ENCODE assay signal across 1 mouse cellular context in the genomic region with DNA sequence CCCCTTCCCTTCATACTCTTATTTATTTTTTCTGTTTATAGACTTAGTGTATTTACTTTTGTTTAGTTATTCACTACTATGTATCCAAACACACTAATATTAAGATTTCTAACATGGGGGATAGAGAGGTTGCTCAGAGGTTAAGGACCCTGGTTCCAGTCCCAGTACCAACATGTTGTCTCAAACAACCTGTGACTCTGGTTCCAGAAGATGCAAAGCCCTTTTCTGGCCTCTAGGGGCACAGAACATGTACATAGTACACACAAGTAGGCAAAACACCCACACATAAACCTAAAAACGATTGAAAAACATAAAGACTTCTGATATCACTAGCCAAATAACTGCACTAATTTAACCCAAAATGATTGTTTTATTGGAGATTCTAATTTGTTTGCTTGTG.
TF ChIP-seq lines count a peak whose summit lies in the region.

No protein-coding gene starts in this region.

TF ChIP-seq in MEL, 35 proteins besides CTCF, POLR2A, EP300 and RAD21:
- TF ChIP-seq CHD2 (IDR thresholded peaks at IDR 0.05; ENCODE audit: low read length) (no peak), KAT2A (conservative IDR thresholded peaks at IDR 0.05; ENCODE audit: low read depth, low read length) (no peak), MEF2A (IDR thresholded peaks at IDR 0.05; ENCODE audit: extremely low read depth, insufficient replicate concordance, low read depth, low read length, poor library complexity, severe bottlenecking) (no peak), SIN3A (IDR thresholded peaks at IDR 0.05; ENCODE audit: low read length) (no peak), NRF1 (IDR thresholded peaks at IDR 0.05; ENCODE audit: insufficient read depth, low read depth, low read length, poor library complexity, severe bottlenecking) (no peak), UBTF (IDR thresholded peaks at IDR 0.05; ENCODE audit: borderline replicate concordance, insufficient read depth, low read depth, low read length) (no peak), POLR2AphosphoS2 (IDR thresholded peaks at IDR 0.05; ENCODE audit: low read length) (no peak), TAL1 (IDR thresholded peaks at IDR 0.05; ENCODE audit: low read length) (no peak), TBP (IDR thresholded peaks at IDR 0.05; ENCODE audit: low read depth, low read length) (no peak), GATA1 (IDR thresholded peaks at IDR 0.05; ENCODE audit: low read depth, low read length) (no peak), USF1 (IDR thresholded peaks at IDR 0.05; ENCODE audit: low read depth, low read length) (no peak), GABPA (IDR thresholded peaks at IDR 0.05; ENCODE audit: low read depth, low read length) (no peak)
